Mouse (Mus musculus) gastrocnemius, adult 8-10 months (tissue): ENCODE data around the gene Wwc1. TPM values are rescaled to one million over a fixed set of nuclear protein-coding genes. Genes with fewer than 3 reads are reported as not detected.
A peak's percentile ranks its signal among the peaks of the same experiment; 100 is the strongest.
"Not testable (repeated sequence)": the region's sequence is repeated elsewhere in the genome, so short reads cannot be mapped to it uniquely, and the experiment has no call there.

Experiments
- DNase-seq, 2 experiments: peaks; one replicate each; pipeline ENCODE4 v3.0.0; 2022; ENCODE audit warnings: low spot score in 2 of 2
- total RNA-seq, 4 experiments: library from RNA; stranded (reverse); gene quantifications; 2 replicates each; pipeline ENCODE4 v1.2.4; 2022

Wwc1 gene
- total RNA-seq, 4 experiments from 2014 or later = 0.07 to 0.10 TPM; not detected in 2

DNA sequence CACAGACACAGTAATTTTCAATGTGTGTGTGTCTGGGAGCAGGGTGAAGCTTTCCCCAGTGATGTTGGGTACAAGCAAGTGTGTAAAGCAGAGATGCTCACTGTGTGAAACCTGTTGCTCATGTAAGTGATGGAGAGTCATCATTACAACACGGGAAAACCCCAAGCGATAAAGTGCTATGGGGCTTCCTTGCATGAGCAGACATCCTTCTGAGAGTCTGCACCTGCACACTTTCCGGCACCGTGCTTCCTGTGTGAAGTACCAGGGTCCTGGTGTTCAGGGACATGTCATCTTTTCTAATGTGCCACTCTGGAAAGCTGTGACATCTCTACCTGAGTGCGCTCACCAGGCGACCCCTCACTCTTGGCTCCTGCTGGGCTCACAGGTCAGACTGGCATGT is 97.5 kb downstream of the Wwc1 start:
- DNase-seq = no peak

DNA sequence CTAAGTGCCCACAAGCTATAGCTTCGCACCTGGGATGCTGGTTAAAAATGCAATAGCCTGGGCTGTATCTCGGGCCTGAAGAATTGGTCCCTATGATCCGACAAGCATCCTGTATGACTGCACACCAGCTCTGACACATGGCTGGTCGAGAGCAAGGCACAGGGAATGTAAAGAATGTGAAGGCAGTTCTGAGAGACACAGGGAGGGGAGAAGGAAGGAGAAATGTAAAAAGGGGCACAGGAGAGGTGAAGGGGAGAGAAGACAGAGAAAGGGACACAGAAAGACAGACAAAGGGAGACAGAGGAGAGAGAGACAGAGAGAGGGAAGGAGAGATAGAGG is 101.8 kb downstream of the Wwc1 start:
- DNase-seq = no peak

DNA sequence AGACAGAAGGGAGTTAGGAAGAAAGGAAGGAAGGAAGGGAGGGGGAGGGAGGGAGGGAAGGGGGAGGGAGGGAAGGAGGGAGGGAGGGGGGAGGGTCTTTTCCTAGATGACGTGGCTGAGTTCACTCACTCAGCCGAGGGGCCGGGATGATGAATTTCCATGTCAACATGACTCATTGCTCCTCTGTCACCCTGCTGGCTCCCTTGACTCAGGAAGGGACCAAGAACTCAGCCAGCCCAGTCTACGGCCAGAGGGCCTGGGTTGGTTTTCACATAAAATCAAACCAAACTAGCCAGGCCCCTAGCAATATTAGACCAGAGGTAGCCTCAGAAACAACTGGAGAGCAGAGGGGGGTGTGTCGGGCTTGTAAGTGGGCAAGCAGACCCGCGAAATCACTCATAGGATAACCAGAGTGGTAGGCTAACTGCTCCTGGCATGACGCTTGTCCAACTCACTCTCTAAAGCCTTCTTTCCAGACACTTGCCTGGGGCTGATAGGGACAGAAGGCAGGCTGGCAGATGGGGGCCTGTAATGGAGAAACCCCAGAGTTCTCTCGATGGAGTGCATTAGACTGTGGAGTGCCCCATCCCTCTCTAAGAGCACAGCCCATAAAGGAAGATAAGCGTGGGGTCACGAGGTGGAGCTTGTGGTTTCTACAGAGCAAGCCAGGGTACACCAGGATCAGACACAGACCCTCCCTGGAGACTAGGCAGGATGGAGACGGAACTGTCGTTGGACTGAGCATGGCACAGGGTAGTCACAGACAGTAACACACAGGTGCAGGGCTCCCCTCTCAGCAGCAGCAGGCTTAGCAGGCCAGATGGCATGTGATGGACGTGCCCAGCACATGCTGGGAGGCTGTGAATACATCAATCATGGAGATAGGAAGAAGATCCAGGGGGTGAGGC is 102.4 kb downstream of the Wwc1 start:
- no peak for DNase-seq

DNA sequence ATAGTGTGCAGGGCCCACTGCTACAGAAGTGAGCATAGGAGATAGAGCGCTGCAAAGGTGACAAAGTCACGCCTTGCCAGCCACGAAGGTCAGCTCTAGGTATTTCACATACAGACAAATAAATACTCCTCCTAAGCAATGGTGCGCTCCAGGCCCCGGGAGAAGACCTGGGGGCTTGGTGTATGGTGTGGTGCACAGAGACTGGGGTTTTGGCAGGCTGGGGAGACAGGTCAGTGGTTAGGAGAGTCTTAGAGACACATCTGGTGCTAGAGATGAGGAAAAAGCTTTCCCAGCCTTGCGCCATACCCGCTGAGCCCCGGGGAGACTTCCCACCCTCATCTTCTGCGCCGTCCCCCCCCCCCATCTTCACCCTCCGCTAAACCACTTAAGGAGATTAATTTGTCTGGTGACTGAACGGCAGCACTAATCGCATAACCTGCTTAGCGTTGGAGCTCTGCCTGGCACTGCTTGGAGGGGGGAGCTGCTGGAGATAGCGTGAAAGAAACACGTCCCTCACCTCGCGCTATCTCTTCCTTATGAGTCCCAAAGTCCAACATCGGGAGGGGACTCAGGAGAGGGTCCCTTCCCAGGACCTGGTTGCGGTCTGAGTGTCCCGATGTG is 106.6 kb downstream of the Wwc1 start:
- no peak for DNase-seq

DNA sequence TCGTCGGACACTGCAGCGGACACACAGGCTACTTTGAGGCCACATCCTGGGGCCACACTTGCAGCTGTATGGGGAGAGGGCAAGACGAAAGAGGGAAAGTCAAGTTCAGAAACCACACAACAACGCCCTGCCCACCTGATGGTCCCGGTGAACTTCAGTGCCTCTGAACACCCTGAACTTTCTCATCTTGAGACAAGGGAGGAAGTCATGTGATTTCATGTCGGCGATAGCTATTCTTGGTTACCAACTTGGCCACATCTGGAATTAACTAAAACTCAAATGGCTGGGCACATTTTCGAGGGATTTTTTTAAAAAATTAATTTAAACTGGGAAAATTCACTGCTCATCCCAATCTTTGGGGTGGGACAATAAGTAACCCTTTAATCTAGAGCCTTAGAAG is 109.4 kb downstream of the Wwc1 start:
- no peak for DNase-seq

DNA sequence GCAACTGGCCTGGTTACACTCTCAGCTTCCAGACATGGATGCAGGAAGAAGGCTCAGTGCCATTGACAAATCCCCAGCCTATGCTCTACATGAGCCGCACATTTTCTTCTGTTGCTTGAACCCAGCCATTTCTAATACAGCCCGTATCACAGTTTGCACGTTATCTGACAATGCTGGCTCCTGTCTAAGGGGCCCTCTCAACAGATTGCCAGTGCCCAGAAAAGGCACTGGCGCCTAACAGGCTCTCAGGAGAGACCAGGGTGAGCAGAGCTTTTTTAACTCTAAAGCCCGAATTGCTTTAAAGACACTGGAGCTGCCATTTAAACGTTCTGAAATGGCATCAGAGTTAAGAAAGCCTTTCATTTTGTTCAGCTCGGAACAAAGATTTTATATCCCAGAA is 114.2 kb downstream of the Wwc1 start:
- no peak for DNase-seq

DNA sequence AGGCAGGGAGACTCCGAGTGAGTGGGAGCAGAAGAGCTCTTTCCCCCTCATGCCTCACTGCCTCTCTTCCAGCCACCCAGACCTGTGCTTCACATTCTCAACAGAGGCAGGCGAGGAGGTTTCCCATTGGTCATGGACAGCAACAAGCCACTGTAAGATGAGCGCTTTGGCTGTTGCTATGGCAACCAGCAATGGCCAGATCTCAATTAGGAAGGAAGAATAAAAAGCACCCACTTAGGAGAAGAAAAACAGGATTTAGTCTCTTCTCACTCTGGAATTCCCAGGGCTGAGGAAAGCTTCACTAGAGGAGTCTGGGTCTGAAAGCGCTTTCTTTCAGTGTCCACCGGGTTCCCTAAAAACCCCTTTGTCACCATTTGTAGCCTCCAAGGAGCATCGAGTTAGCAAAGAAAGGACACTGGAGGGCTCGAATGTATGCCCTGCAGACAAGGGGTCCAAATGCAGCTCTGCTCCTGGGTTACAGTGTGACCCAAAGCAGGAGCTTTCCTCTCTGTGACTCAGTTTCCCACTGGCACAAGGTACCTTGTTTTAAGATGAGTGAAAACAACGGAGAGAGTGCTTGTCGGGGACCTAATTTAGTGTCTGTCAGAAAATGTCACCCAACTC is 115.2 kb downstream of the Wwc1 start:
- DNase-seq = no peak

DNA sequence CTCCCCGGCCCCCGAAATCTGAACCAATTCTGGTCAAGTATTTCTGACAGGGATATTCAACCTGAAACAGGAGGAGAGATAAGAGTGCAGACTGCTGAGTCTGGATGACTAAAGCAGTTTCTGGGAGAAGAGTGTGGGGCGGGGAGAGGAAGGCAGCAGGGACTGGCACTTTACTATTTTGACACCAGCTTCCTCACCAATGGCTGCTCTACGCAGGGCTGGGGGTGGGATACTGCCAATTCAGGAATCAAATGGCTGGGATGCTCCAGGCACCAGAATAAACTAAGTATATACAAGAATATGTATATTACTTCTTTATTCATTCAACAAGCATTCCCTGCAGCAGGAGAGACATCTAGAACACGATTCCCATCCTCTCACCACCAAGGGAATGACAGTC is 116.7 kb downstream of the Wwc1 start:
- no peak for DNase-seq

DNA sequence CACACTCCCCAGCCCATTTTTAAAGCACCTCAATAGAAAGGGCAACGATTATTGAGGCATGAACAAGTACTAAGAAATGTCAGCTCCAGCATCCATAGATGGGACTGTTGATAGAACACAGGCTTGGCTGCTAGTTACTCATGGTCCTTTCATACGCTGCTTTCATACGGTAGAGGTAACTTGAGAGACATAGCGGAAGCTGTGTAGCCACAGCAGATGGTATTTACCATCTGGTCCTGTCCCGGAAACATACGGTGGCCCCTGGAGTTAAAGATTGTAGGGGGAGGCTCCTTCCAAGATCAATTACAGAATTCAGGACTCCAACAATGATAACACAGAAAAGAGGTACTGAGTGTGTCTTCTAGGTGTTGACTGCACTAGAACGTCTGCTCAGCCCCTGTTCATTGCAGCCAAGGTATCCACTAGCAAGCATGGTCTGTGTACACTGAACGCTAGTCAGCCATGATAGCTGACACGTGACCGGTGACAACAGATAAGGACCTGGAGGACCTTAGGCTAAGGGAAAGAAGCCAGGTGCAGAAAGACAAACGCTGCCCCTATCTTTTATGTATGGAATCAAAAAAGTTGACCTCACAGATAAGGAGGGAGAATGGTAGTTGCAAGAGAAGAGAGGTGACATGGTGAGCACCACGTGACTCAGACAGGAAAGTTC is 122.8 kb downstream of the Wwc1 start:
- no peak for DNase-seq

DNA sequence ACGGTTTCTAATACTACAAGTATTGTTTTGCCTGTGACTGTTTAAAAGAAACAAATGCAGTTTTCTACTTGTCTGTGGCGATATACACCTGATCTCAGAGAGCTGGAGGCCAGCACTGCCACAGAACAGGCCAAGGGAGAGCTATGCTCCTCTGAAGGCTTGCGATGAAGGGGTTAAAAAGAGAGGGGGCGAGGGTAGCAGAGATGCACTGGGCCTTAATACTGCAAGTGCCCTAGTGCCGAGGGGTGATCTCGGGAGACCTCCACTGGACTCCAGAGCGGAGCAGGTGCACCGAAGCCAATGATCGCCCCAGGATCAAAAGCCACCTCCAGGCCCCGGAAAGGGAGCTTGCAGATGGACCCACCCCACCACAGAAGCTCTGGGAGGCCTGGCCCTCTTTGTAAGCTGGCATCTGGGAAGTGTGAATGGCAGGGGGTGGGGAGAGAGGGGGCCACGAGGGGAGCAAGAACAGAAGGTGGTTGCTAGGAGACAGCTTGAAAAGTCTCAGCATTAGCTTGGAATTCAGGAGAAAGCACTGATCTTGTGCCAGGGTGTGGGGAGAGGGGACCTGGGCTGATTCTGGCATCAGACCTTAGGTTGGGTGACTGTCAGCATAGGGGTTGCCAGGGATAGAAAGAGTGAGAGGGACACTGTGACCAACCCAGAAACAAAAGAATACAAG is 123.8 kb downstream of the Wwc1 start:
- no peak for DNase-seq

DNA sequence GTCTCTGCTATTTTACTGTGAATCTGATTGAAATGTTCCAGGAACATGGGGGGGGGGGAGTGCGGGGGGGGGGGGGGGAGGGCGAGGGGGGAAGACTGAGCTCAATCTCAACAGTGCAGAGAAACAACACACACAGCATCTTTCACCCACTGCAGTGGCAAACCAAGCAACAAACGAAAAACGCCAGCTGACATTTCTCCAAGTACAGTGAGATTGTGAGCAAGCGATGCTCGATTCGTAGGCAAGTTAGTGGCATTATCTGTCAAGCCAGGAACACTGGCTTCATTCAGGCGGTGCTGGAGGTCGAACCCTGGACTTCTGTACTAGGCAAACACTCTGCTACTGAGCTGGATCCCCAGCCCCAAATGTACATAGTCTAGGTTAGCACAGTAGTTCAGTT is 124.8 kb downstream of the Wwc1 start:
- DNase-seq = no peak

DNA sequence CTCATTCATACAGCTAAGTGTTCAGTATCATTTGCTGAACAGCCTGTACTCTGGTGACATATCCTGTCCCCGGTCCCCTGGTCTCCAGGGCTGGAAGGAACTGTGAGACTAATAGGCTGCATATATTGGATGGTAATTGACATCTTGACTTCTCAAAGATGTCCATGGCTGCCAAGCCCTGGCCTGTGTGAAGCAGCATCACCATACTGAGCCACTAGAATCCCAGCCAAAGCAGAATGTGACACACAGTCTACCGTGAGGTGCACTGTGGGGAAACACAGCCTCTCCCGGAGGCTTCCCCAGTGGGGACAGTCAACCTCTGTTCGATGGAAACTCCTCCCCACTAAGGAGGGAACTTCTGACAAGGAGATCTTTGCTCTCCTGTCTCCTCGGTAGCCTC is 125.4 kb downstream of the Wwc1 start:
- no peak for DNase-seq

DNA sequence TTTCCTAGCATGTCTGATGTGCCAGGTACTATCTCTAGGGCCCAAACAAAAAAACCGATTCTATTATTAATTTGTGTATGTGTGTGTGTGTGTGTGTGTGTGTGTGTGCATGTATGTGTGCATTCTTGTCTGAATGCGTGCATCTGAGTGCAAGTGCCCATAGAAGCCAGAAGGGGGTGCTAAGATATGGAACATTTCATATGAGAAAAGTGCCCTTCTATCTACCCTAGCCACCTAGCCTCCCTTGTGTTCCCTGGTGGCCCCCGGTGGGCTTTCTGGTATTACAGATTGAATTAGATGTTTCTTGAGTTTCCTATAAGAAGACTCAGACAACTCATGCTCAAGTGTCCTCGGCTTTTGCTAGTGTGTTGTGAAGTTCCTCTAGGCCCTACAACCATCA is 126.7 kb downstream of the Wwc1 start:
- DNase-seq = no peak

DNA sequence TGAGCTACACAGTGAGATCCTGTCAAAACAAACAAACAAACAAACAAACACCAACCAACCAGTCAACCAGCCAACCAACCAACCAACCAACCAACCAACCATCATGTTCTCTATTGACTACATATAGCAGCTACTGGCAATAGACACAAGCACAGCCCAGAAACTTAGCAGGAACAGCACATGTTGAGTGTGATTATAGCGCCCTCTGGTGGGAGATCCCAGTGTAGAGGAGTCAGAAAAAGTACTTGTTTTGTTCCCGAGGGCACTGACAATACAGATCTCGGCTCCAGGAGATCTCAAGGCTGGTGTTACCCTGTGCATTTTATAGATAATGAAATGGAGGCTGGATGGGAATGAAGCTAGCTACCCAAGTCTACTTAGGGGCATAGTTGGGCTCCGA is 127.6 kb downstream of the Wwc1 start:
- DNase-seq = no peak

DNA sequence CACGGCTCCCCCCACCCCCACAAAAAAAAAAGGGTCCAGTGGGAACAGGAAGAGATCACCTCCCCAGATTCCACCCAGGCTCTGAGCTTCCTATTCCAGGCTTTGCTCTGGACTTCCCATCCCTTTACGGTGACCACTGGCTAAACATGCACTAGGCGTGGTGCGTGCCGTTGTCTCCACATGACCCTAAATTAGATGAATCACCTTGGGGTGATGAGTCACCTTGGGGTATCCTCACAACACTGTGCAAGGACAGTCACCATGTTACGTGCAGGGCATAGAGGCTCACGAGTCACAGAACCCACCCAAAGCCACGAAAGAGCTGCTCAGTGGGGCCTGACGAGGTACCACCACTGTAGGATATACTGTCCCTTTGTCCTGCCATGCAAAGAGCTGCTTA is 136.0 kb downstream of the Wwc1 start:
- DNase-seq = no peak

DNA sequence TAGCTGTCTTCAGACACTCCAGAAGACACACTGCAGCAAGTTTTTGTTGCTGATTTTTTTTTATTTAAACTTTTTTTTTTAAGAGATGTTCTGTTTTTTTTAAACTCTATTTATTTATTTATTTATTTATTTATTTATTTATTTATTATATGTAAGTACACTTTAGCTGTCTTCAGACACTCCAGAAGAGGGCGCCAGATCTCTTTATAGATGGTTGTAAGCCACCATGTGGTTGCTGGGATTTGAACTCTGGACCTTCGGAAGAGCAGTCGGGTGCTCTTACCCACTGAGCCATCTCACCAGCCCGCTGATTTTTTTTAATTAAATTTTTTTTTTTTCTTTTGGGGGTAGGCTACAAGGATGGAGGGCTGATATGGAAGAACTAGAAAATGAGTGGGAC is 137.8 kb downstream of the Wwc1 start:
- DNase-seq = not testable (repeated sequence)

DNA sequence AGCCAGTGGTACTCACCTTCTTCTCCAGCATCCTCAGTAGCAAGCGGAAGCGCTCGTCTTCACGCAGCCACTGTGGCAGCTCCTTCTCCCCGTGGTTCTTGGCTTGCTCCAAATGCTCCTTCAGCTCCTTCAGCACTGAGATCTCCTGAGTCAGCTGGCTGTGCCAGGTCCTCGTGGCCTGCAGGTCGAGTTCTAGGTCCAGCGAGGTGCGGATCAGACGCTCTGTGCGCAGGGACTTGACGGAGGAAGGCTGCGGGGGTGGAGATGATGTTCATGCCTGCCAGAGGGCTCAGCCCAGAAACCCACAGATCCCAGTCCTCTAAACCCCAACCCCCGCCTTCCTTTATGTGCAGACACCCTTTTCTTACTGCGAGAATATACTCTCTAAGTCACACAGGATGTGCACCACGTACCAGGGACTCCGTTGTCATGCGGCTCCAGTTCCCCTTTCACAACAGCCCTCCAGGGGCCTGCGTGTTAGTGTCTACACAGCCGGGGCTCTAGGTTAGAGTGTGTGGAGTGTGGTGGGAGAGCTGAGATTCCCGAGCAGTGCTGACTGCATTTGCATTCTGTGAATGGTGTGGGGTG is 138.5 kb downstream of the Wwc1 start:
- no peak for DNase-seq

DNA sequence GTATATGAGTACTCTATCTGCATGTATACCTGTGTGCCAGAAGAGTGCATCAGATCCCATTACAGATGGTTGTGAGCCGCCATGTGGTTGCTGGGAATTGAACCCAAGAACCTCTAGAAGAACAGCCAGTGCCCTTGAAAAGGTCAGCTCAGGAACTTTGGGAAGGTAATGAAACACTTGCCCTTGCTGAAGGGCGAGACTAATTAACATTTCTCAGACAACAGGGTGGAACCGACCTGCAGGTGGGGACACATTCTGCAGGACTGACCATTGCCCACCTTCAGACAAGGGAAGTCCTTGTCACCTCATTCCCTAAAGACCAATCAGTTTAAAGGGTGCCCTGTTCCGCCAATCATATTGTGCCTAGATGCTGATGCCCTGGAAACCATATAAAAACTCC is 139.5 kb downstream of the Wwc1 start:
- DNase-seq = not testable (repeated sequence)

DNA sequence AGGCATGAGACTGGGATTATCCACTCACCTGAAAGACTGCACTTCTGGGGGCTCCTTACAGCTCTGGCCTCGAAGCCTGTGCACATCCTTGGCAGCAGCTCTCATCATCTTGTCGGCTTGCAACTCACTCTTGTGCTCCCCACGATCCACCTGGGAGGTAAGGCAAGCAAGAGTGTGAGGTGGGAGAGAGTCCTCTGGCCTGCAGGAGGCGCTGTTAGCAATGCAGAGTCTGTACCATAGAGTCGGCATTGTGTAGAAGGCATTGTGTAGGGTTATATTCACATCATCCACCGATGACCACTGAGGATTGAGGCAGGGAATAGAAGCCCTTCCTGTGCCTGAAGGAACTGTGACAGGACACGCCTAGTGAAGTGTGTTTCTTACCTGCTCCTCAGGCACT is 140.0 kb downstream of the Wwc1 start:
- DNase-seq = no peak

DNA sequence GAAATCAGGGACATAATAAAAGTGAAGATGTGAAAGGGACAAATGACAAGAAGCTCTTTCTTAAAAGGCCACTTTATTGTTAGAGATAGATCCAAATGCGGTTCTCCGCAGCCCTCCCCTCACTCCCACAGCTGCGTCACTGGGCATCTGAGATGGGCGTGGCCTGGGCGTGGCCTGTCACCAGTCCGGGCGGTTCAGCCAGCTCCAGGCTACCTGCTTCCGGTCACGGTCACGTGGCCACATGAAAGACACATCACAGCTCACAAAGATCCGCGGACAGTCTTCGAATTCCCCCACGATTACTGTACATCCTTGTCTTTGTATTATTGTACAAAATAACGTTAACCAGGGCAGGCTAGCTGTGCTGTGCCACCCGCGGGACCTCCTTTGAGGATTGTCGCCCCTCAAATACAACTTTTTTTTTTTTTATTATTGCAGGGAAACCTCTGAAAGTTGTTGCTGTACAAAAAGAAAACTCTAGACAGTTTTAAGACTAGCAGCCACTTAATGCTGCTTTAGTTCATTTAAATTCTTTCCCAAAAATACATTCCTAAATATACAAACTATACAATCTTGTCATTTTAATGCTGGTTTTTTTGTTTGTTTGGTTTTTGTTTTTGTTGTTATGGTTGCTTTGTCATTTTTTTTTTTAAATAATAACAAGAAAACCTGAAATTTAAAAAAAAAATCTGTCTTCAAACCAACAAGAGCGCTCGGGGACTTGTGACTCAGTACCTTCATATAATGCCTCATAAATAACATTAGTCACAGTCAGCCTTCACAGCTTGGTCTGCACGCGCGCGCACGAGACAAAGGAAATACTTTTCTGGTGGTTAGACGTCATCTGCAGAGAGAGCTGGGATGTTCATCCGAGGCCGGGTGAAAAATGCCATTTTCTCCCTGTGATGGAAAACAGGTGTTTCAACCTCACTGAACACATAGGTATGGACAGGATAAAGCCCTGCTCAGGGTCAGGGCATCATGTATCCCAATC is 141.7 kb downstream of the Wwc1 start:
- peak; percentile 83 to 90 for DNase-seq
